Mouse (Mus musculus) small intestine, adult 10 weeks (tissue): ENCODE measurements around the gene Scamp5. TPM values are rescaled to one million over a fixed set of nuclear protein-coding genes. Genes with fewer than 3 reads are reported as not detected.

ENCODE experiments used
- polyA plus RNA-seq: library from polyadenylated mRNA; stranded (reverse); fragments of 350-450 nt; fragmentation: Illumina TruSeq; extraction: RNeasy Lipid Tissue Mini Kit (QIAGEN cat#74804); gene quantifications from one replicate; pipeline ENCODE4 v1.2.3, GENCODE M21; 2014; ENCODE audit warnings: low replicate concordance

Scamp5 gene
- 31.5 TPM for polyA plus RNA-seq

GRCm38 (mm10) chr9:57467896-57468549 lies at the start of gene Scamp5:
Gene Scamp5, minus strand, starts transcription at chr9:57468060.

DNA sequence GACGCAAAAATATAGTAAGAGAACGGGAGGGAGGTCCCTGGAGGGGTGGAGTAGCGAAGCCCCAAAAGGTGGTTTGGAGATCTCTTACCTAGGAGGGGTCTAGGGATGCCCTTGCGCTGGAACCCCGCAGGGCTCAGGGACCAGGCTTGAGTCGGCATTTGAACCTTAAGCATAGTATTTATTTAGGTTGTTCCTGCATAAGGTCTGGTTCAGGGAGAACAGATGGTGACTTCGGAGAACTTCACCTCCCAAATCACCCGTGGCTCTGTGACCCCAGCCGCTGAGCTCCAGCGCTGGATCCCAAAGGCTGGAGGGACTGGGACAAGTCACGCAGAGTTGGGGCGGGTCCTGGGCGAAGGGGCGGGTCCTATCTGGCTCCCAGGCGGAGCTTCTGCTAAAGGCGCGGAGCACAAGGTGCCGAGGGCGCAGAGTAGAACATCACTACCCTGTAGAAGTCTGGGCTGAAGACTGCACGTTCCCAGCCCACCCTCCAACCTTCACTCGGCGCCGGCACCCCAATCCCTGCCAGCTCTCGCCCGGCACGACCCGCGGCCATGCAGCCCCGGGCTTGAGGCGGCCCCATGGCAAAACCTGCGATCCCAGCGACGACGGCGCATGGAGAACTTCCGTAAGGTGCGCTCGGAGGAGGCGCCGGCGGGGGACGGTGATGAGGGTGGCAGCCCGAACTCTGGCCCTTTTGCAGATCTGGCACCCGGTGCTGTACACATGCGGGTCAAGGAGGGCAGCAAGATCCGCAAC lies 35.9 kb upstream of the Scamp5 start, which contains the start of gene Rpp25:
Gene Rpp25, plus strand, starts transcription at position 405 of the 759 bp plus-strand sequence.

DNA sequence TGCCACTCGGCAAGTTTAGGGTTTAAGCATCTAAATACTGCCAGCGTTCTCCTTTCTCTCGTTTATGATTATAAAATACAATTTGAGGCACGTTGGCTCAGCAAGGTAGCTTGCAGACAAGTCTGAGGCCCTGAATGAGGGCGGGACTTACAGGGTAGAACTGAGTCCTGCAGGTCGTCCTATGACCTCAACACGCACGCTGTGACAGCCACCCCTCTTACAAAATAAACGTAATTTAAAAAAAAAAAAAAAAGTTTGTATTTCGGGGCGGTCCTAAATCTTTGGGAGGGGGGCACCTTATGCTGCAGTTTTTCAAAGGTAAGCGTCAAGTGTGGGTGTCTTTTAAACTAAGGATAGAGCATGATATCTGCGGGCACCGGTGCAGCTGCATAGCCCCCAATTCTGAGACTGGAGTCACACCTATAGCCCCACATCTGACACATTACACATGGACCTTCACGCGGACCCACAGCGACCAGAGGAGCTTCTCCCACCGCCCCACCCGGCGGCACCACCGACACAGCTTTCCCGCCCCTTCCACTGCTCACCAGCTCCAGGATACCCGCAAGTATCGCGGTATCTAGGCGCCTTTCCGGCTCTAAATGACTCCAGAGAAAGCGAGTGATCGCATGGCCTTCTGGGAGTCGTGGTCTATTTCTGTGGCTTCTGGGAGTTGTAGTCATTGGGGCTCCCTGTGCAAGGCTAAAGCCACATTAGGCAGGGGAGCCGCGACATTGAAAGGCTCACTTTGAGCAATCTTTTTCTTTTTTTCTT lies 28.2 kb downstream of the Scamp5 start, which contains the start of gene Ppcdc:
Gene Ppcdc, minus strand, starts transcription at position 603 of the 774 bp plus-strand sequence.

Other genes with a start within 250 kb of the Scamp5 start
- gene Trcg1, start 231.5 kb downstream of the Scamp5 start, polyA plus RNA-seq: not detected
- 0.33 TPM for gene 1700017B05Rik, start 205.4 kb downstream of the Scamp5 start, polyA plus RNA-seq
- gene Ppcdc, start 27.9 kb downstream of the Scamp5 start, polyA plus RNA-seq: 5.2 TPM
- gene Rpp25, start 36.0 kb upstream of the Scamp5 start, polyA plus RNA-seq: not detected
- 976 TPM for gene Cox5a, start 53.2 kb upstream of the Scamp5 start, polyA plus RNA-seq
- 1.4 TPM for gene Fam219b, start 69.5 kb upstream of the Scamp5 start, polyA plus RNA-seq
- gene Mpi, start 84.7 kb upstream of the Scamp5 start, polyA plus RNA-seq: 15.0 TPM
- 22.5 TPM for gene Scamp2, start 92.9 kb upstream of the Scamp5 start, polyA plus RNA-seq
- 8.7 TPM for gene Ulk3, start 121.4 kb upstream of the Scamp5 start, polyA plus RNA-seq
- gene Cplx3, start 138.2 kb upstream of the Scamp5 start, polyA plus RNA-seq: not detected
- not detected for gene Lman1l, start 152.7 kb upstream of the Scamp5 start, polyA plus RNA-seq
- 3.2 TPM for gene Csk, start 185.6 kb upstream of the Scamp5 start, polyA plus RNA-seq
- gene Cyp1a2, start 215.6 kb upstream of the Scamp5 start, polyA plus RNA-seq: not detected
- gene Cyp1a1, start 219.9 kb upstream of the Scamp5 start, polyA plus RNA-seq: 25.2 TPM
- gene Edc3, start 240.5 kb upstream of the Scamp5 start, polyA plus RNA-seq: 3.2 TPM